Mouse (Mus musculus) gastrocnemius, postnatal 36 days (tissue): Measurements from ENCODE around the gene Otop2. TPM values are rescaled to one million over a fixed set of nuclear protein-coding genes. Genes with fewer than 3 reads are reported as not detected.

Source experiments
- DNase-seq, 2 experiments: peaks; one replicate each; pipeline ENCODE4 v3.0.0; 2022
- intact Hi-C: fragments of 180-260 bp; cut with DNase I; formaldehyde crosslinking; loops from one replicate; pipeline ENCODE4 v1.15.1; 2025
- total RNA-seq, 2 experiments: library from RNA; stranded (reverse); gene quantifications; 2 replicates each; pipeline ENCODE4 v1.2.3; 2021

Gene Otop2
- total RNA-seq, 2 experiments from 2014 or later = not detected

GRCm38 (mm10) chr11:115274771-115275170, 32.2 kb upstream of the Otop2 start:
- DNase-seq = no peak
- intact Hi-C loops = no loop called here

DNA sequence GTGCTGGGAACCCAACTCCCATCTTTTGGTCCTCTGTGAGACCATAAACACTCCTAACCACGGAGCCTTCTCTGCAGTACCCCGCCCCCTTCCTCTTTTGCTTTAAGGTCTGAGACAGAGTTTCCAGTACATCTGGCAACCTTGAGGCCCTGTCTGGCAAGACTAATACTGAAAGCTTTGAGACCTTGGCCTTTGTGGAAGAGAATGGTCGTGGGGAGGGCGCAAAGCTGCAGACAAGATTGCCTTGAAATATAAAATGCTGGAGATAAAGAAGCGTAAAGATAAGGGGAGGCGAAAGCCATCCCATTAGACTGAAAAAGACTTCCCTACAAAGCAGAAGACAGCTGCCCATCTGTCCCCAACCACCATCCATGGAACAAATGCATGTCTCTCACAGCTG, 31.5 kb upstream of the Otop2 start:
- no peak for DNase-seq
- intact Hi-C loops = no loop called here

GRCm38 (mm10) chr11:115275954-115276353, 31.0 kb upstream of the Otop2 start:
- DNase-seq = no peak
- intact Hi-C loops = no loop called here

- peak; percentile 96 to 99 for DNase-seq
- intact Hi-C loops = no loop called here
Observed at GRCm38 (mm10) chr11:115276780-115277603, 30.0 kb upstream of the Otop2 start, which contains the start of gene Fdxr. Fdxr (minus strand) TSS chr11:115277050.

DNA sequence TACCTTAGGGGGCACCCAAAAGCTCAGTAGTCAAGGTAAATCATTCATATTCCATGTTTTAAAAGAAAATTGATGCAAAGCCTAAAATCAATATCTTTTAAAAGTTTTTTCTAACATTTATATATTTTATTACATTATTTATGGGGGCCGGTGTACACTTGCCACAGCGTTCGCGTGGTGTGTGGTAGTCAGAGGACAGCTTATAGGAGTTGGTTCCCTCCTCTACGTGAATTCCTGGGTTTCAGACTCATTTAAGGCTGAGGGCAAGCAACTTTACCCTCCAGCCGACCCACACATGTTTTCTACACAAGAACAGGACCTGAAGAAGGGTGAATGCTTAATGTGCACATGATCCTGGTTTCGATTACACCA, 29.4 kb upstream of the Otop2 start:
- DNase-seq = no peak

GRCm38 (mm10) chr11:115278176-115278575, 28.8 kb upstream of the Otop2 start:
- intact Hi-C loops = no loop called here
- no peak for DNase-seq

More for the DNA sequence above, 29.4 kb upstream of the Otop2 start:
- intact Hi-C loops = no loop called here

DNA sequence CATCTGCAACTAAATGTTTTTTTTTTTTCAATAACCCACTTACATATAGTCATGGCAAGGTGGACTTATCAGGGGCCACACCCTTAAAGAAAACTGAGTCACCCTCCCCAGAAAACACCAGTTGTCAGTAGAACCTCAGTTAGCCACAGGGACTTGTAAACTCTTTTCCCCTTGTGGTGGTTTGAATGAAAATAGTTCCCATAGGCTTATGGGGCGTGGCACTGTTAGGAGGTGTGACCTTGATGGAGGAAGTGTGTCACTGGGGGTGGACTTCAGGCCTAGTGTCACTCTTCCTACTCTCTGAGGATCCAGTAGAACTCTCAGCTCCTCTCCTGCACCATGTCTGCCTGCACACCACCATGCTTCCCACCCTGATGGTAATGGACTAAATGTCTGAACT, 27.2 kb upstream of the Otop2 start:
- intact Hi-C loops = no loop called here
- no peak for DNase-seq

- intact Hi-C loops = no loop called here
- DNase-seq = no peak
Observed at GRCm38 (mm10) chr11:115282295-115282694, 24.7 kb upstream of the Otop2 start.

- intact Hi-C loops = no loop called here
- DNase-seq = no peak
Observed at GRCm38 (mm10) chr11:115282723-115283485, 24.1 kb upstream of the Otop2 start.

DNA sequence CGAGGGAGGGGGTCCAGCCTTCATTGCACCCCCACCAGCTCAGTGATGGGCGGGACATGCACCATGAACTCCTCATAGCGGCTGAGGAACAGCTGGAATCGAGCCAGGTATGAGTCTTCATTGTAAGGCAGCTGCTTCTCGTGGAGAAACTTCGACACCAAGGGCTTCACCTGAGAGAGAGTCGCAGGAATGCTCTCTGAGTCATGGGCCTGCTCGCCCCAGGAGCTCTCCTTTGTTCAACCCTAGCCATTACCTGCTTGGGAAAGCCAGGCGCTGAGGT, 23.5 kb upstream of the Otop2 start:
- intact Hi-C loops = no loop called here
- no peak for DNase-seq

- DNase-seq = no peak
- intact Hi-C loops = no loop called here
Observed at GRCm38 (mm10) chr11:115283891-115284620, 22.9 kb upstream of the Otop2 start.

DNA sequence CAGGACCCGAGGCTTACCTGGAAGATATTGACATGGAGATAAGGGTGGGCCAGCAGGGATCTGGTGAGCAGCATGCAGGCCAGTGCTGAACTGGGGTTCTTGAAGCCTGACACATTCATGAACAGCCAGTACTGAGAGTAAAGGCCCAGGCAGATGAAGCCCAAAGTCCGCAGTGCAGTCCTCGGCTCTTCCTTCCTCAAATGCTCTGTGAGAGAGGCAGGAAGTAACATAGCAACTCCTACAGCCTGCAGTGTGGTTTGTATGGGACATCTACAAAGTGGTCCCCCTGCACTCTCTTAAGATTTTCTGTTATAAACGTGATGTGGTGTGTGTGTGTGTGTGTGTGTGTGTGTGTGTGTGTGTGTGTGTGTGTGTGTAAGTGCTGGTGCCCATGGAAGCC, 21.7 kb upstream of the Otop2 start:
- no peak for DNase-seq
- intact Hi-C loops = no loop called here

GRCm38 (mm10) chr11:115286201-115286993, 20.6 kb upstream of the Otop2 start:
- intact Hi-C loops = no loop called here
- DNase-seq = no peak

DNA sequence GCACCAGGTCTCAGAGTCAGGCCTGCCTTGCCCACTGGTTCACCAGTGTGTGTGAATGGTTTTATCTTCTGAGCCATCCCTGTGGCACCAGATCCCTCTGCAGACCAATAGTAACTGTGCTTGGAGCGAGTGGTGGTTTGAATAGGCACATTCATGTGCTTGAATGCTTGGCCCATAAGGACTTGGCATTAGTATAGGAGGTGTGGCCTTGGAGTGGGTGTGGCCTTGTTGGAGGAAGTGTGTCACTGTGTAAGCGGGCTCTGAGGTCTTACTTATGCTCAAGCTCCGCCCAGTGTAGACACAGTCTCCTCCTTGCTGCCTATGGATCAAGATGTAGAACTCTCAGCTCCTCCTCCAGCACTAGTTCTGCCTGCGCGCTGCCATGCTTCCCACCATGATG, 19.6 kb upstream of the Otop2 start:
- no peak for DNase-seq
- intact Hi-C loops = no loop called here

DNA sequence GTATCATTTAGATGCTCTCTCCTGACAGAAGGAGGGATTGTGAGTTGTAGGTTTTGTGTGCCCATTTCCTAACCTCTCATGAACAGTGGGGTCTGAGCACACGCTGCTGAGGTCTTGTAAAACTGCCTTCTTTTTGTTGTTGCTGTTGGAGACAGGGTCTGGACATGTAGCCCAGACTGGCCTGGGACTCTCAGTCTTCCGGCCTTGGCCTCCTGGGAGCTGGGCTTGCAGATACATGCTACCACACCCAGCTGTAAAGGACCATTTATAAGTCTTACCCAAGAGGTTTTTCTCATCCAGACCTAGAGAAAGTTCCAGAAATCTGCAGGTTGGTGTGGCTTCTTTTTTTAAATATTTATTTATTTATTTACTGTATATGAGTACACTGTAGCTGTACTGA, 18.7 kb upstream of the Otop2 start:
- intact Hi-C loops = no loop called here
- no peak for DNase-seq

DNA sequence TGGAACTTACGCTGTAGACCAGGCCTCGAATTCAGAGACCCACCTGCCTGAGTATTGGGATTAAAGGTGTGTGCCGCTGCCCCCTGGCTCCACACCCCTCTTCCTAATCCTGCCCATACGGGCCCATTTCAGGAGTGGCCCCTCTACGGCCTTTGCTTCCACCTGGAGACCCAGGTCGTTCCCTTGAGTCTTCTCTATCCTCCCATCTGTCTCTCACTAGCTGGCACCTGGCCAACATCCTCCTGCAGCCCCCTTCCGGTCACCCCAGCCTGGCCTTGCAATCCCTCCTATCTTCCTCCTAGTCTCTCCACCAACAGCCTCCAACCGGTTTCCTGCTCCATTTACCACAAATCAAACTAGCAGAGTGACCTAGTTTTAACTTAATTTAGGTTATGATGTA, 17.1 kb upstream of the Otop2 start:
- no peak for DNase-seq
- intact Hi-C loops = no loop called here

GRCm38 (mm10) chr11:115290314-115290713, 16.6 kb upstream of the Otop2 start:
- intact Hi-C loops = no loop called here
- DNase-seq = no peak

- intact Hi-C loops = no loop called here
- DNase-seq = peak; percentile 65 to 75
Observed at GRCm38 (mm10) chr11:115290919-115291318, 16.0 kb upstream of the Otop2 start.

DNA sequence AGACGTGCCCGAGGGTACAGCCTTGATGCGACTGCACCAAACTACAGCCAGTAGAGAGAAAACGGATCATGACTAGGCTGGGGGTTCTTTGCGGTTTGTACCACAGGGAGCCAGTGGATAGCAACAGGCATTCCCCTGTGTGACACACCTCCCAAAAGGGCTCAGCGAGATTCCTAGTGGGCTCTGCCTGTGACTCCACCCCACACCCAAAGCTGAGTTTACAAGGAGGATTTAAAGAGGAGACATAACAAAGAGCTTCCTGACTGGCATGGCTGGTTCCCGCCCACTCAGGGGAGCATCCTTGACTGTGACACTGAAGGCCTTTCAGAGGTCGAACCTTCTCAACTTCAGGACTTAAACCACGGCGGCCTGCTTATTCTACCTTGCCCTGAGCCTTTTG, 15.5 kb upstream of the Otop2 start:
- intact Hi-C loops = no loop called here

DNA sequence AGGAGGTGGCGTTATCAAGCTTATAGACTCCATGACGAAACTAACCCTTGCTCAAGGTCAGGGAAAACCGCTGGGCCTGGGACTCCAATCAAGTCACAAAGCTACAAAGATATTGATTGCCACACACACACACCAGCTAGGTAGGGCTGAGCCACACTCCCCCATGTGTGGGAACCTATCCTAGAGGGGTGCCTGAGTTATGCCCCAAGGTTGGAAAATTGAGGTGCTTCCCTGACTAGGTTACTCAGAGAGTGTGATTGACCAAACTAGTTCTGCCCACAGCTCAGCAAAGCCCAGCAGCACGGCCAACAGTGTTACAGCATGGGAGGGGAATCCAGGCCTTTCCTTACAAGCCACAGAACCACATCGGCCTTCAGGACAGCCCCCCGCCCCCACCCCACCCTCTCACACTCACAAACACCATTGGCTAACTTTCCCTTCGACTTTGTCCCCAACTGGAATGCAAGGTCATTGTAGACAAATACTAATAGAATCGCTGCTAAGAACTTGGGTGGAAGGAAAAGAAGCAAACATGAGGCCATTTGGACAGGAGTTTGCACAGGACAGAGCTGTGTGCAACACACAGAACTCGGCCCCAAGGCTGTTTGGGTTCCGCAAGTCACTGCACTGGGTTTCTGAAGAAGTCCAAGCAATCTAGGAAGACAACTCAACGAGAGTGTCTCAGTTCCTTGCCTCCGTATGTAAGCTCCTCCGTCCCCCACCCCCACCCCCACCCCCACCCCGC, 14.2 kb upstream of the Otop2 start:
- DNase-seq = no peak
- intact Hi-C loops = no loop called here

More for the DNA sequence above, 15.5 kb upstream of the Otop2 start:
- DNase-seq = no peak
